Mouse (Mus musculus): ENCODE data around the gene Ak8. TPM values are rescaled to one million over a fixed set of nuclear protein-coding genes. Genes with fewer than 3 reads are reported as not detected.
A peak's percentile ranks its signal among the peaks of the same experiment; 100 is the strongest.

The Ak8 gene
- polyA plus RNA-seq, 1 experiment from 2014 or later = 2.0 TPM

- peaks cover 90% of the 10 kb centered on the region for H3K36me3 ChIP-seq (ENCODE audit: control insufficient read depth, insufficient read depth, low read length)
- no peaks in the 10 kb centered on the region for H3K27me3 ChIP-seq (replicated peaks; ENCODE audit: control insufficient read depth, insufficient read depth, low read length)
- no peak for DNase-seq (ENCODE audit: low spot score)
- WGBS = 86% methylated on average over 4 of the region's 4 CpGs
- no peak overlapping the region for H3K4me3 ChIP-seq (ENCODE audit: low read depth, low read length)
- H3K9me3 ChIP-seq (ENCODE audit: control insufficient read depth, low read length) = no peaks in the 10 kb centered on the region
- H3K4me2 ChIP-seq (ENCODE audit: low read depth, low read length) = no peak overlapping the region
- no peak overlapping the region for H3K27ac ChIP-seq (replicated peaks; ENCODE audit: low read depth, low read length)
- H3K4me1 ChIP-seq (ENCODE audit: control insufficient read depth, insufficient read depth, low read length) = no peaks in the 10 kb centered on the region
- ATAC-seq (ENCODE audit: low read depth) = no peak
- no peak overlapping the region for H3K9ac ChIP-seq (ENCODE audit: low read depth, low read length)
Measured at GRCm38 (mm10) chr2:28859303-28859702, 159.3 kb downstream of the Ak8 start.

- ATAC-seq (ENCODE audit: low read depth) = no peak
- H3K27me3 ChIP-seq (replicated peaks; ENCODE audit: control insufficient read depth, insufficient read depth, low read length) = no peaks in the 10 kb centered on the region
- no peak for DNase-seq (ENCODE audit: low spot score)
- H3K9ac ChIP-seq (ENCODE audit: low read depth, low read length) = no peak overlapping the region
- 93% methylated on average over 8 of the region's 8 CpGs for WGBS
- H3K36me3 ChIP-seq (ENCODE audit: control insufficient read depth, insufficient read depth, low read length) = peaks cover 94% of the 10 kb centered on the region
- no peak overlapping the region for H3K4me3 ChIP-seq (ENCODE audit: low read depth, low read length)
- H3K27ac ChIP-seq (replicated peaks; ENCODE audit: low read depth, low read length) = no peak overlapping the region
- no peaks in the 10 kb centered on the region for H3K4me1 ChIP-seq (ENCODE audit: control insufficient read depth, insufficient read depth, low read length)
- H3K9me3 ChIP-seq (ENCODE audit: control insufficient read depth, low read length) = no peaks in the 10 kb centered on the region
- H3K4me2 ChIP-seq (ENCODE audit: low read depth, low read length) = no peak overlapping the region
Measured at GRCm38 (mm10) chr2:28860678-28861423, 160.9 kb downstream of the Ak8 start.

Small RNA genes lying within 50 kb of the gene (microRNA-seq; reads per million reads assigned to microRNA genes)
- 1.8 reads per million, percentile 5 among the genes with 10 or more reads in this experiment for gene Mir3088 (ENCODE audit: borderline number of aligned reads)

Other genes starting within 250 kb of the Ak8 start
- 1.7 and 5.9 TPM in 2 replicates for gene 1700007K13Rik, start 233.8 kb upstream of the Ak8 start, polyA plus RNA-seq (2014; fragmentation: Nextera tagmentation; extraction: Ambion mirVana)
- 50.5 and 55.5 TPM in 2 replicates for gene Mrps2, start 232.1 kb upstream of the Ak8 start, polyA plus RNA-seq (2014; fragmentation: Nextera tagmentation; extraction: Ambion mirVana)
- 1.3 and 1.7 TPM in 2 replicates for gene Gbgt1, start 203.3 kb upstream of the Ak8 start, polyA plus RNA-seq (2014; fragmentation: Nextera tagmentation; extraction: Ambion mirVana)
- gene Gm10134, start 194.1 kb upstream of the Ak8 start, polyA plus RNA-seq (2014; fragmentation: Nextera tagmentation; extraction: Ambion mirVana) = 2.7 TPM in 1 of 2 replicates, not detected in the other
- 59.3 and 67.5 TPM in 2 replicates for gene Ralgds, start 187.0 kb upstream of the Ak8 start, polyA plus RNA-seq (2014; fragmentation: Nextera tagmentation; extraction: Ambion mirVana)
- gene Cel, start 136.8 kb upstream of the Ak8 start, polyA plus RNA-seq (2014; fragmentation: Nextera tagmentation; extraction: Ambion mirVana) = not detected in 2 replicates
- gene Gtf3c5, start 116.4 kb upstream of the Ak8 start, polyA plus RNA-seq (2014; fragmentation: Nextera tagmentation; extraction: Ambion mirVana) = 23.7 and 27.9 TPM in 2 replicates
- 0.13 and 0.55 TPM in 2 replicates for gene Gfi1b, start 78.2 kb upstream of the Ak8 start, polyA plus RNA-seq (2014; fragmentation: Nextera tagmentation; extraction: Ambion mirVana)
- 15.3 and 16.0 TPM in 2 replicates for gene Tsc1, start 58.9 kb upstream of the Ak8 start, polyA plus RNA-seq (2014; fragmentation: Nextera tagmentation; extraction: Ambion mirVana)
- gene Spaca9, start 437 bp upstream of the Ak8 start, polyA plus RNA-seq (2014; fragmentation: Nextera tagmentation; extraction: Ambion mirVana) = 3.2 and 4.4 TPM in 2 replicates
- 20.5 and 20.6 TPM in 2 replicates for gene Gtf3c4, start 140.2 kb downstream of the Ak8 start, polyA plus RNA-seq (2014; fragmentation: Nextera tagmentation; extraction: Ambion mirVana)
- 12.7 and 13.3 TPM in 2 replicates for gene Ddx31, start 140.2 kb downstream of the Ak8 start, polyA plus RNA-seq (2014; fragmentation: Nextera tagmentation; extraction: Ambion mirVana)
- gene Barhl1, start 216.5 kb downstream of the Ak8 start, polyA plus RNA-seq (2014; fragmentation: Nextera tagmentation; extraction: Ambion mirVana) = 0.11 TPM in 1 of 2 replicates, not detected in the other

Measured in embryonic facial prominence, embryonic 14.5 days (tissue).